Comparison of ENCODE assay signal across 9 mouse cellular contexts in genomic region chr15:89378831-89379401, GRCm38 (mm10). TPM values are rescaled to one million over a fixed set of nuclear protein-coding genes. Genes with fewer than 3 reads are reported as not detected.
DNase-seq lines count a peak whose midpoint lies in the region; ATAC-seq and TF ChIP-seq lines count a peak whose summit lies in the region.
"Had no signal": no experiment of that assay in that cellular context is flagged by ENCODE, and none has a peak within 500 bp of the region (broad histone marks: within the 10 kb centered on the region; RNA-seq: fewer than 3 reads in every experiment).

Gene Odf3b (minus strand): TSS chr15:89379282.

- no peaks in the 10 kb centered on the region for H3K36me3 ChIP-seq in hindbrain, embryonic 10.5 days
- H3K36me3 ChIP-seq in limb, embryonic 13.5 days = no peaks in the 10 kb centered on the region
- no peaks in the 10 kb centered on the region for H3K36me3 ChIP-seq in midbrain, embryonic 15.5 days (replicated peaks)

- H3K4me2 ChIP-seq in limb, embryonic 13.5 days (replicated peaks) = peak within 1 kb of the TSS; percentile 76
- H3K4me2 ChIP-seq in midbrain, embryonic 15.5 days = peak within 1 kb of the TSS; percentile 69

- no peak for TF ChIP-seq CTCF in left cerebral cortex, adult 2 months (IDR thresholded peaks at IDR 0.05)
- no peak for TF ChIP-seq CTCF in embryonic fibroblast, embryonic 13.5 days (IDR thresholded peaks at IDR 0.05; ENCODE audit: borderline replicate concordance, insufficient read depth, low read length)

- no peaks in the 10 kb centered on the region for H3K9me3 ChIP-seq in hindbrain, embryonic 10.5 days
- no peaks in the 10 kb centered on the region for H3K9me3 ChIP-seq in limb, embryonic 13.5 days
- no peaks in the 10 kb centered on the region for H3K9me3 ChIP-seq in midbrain, embryonic 15.5 days

- DNase-seq in left cerebral cortex, adult 2 months (ENCODE audit: extremely low spot score in 1 of 2, low spot score in 2 of 2) = no peak
- DNase-seq in left cerebral cortex, postnatal 10 days (ENCODE audit: extremely low spot score in 1 of 2, low spot score in 2 of 2) = no peak
- peak; percentile 57 for DNase-seq in hindbrain, embryonic 10.5 days (ENCODE audit: low spot score)
- DNase-seq in right cerebral cortex, postnatal 25 days = no peak
- DNase-seq in urinary bladder, postnatal 25 days (ENCODE audit: low spot score) = no peak

- ATAC-seq in limb, embryonic 13.5 days (ENCODE audit: low FRiP score, low read depth) = no peak
- ATAC-seq in midbrain, embryonic 15.5 days (replicated peaks) = peak; percentile 37; the same call in 1 of the 2 replicates

- H3K4me3 ChIP-seq in left cerebral cortex, adult 2 months = peak within 1 kb of the TSS; percentile 39
- peak within 1 kb of the TSS; percentile 19 for H3K4me3 ChIP-seq in embryonic fibroblast, embryonic 13.5 days (ENCODE audit: insufficient read depth, low read length)
- H3K4me3 ChIP-seq in hindbrain, embryonic 10.5 days = peak within 1 kb of the TSS; percentile 55
- H3K4me3 ChIP-seq in limb, embryonic 13.5 days = peak within 1 kb of the TSS; percentile 46
- H3K4me3 ChIP-seq in midbrain, embryonic 15.5 days = peak within 1 kb of the TSS; percentile 34

- H3K27me3 ChIP-seq in hindbrain, embryonic 10.5 days (ENCODE audit: insufficient read depth, poor library complexity, severe bottlenecking) = peaks cover 76% of the 10 kb centered on the region
- peaks cover 79% of the 10 kb centered on the region for H3K27me3 ChIP-seq in limb, embryonic 13.5 days
- H3K27me3 ChIP-seq in midbrain, embryonic 15.5 days (replicated peaks) = peaks cover 42% of the 10 kb centered on the region

- TF ChIP-seq POLR2A in embryonic fibroblast, embryonic 13.5 days (IDR thresholded peaks at IDR 0.05; ENCODE audit: low read depth, low read length) = no peak

- intact Hi-C loops in left cerebral cortex, adult 2 months (cut with DNase I) = no loop called here
- intact Hi-C loops in left cerebral cortex, postnatal 10 days (cut with DNase I) = no loop called here

- no peaks in the 10 kb centered on the region; the same call in 1 of the 2 replicates for H3K4me1 ChIP-seq in embryonic fibroblast, embryonic 13.5 days (ENCODE audit: control insufficient read depth, insufficient read depth, low read length)
- peaks cover 36% of the 10 kb centered on the region for H3K4me1 ChIP-seq in hindbrain, embryonic 10.5 days (replicated peaks)
- H3K4me1 ChIP-seq in limb, embryonic 13.5 days = peaks cover 30% of the 10 kb centered on the region
- peaks cover 24% of the 10 kb centered on the region for H3K4me1 ChIP-seq in midbrain, embryonic 15.5 days

- peak within 1 kb of the TSS; percentile 40 for H3K27ac ChIP-seq in left cerebral cortex, adult 2 months
- no peak within 1 kb of the TSS for H3K27ac ChIP-seq in embryonic fibroblast, embryonic 13.5 days (ENCODE audit: insufficient read depth, low read length)
- peak within 1 kb of the TSS; percentile 73 for H3K27ac ChIP-seq in hindbrain, embryonic 10.5 days
- no peak within 1 kb of the TSS for H3K27ac ChIP-seq in limb, embryonic 13.5 days
- H3K27ac ChIP-seq in midbrain, embryonic 15.5 days = no peak within 1 kb of the TSS

- 1% methylated on average over 33 of the region's 33 CpGs for WGBS in hindbrain, embryonic 10.5 days
- WGBS in limb, embryonic 13.5 days = 1% methylated on average over 33 of the region's 33 CpGs
- WGBS in midbrain, embryonic 15.5 days = 1% methylated on average over 33 of the region's 33 CpGs

- peak within 1 kb of the TSS; percentile 62 for H3K9ac ChIP-seq in limb, embryonic 13.5 days
- H3K9ac ChIP-seq in midbrain, embryonic 15.5 days = peak within 1 kb of the TSS; percentile 36

RNA-seq across cellular contexts. Expression of gene Odf3b, which starts in this region (rescaled TPM):
- total RNA-seq in left cerebral cortex, adult 2 months (2021) = 1 to 10 TPM; 1.1 to 1.8 TPM
- total RNA-seq in left cerebral cortex, postnatal 10 days (2021) = 1 to 10 TPM in 1 of 2 experiments, under 1 TPM in 1; 0.77 to 1.1 TPM
- not detected in 2 replicates for polyA plus RNA-seq in embryonic fibroblast, embryonic 13.5 days (2011; ENCODE audit: insufficient read length, low read depth, missing spikeins)
- 0.96 and 3.3 TPM in 2 replicates for polyA plus RNA-seq in hindbrain, embryonic 10.5 days (2016; fragmentation: Nextera tagmentation; extraction: Ambion mirVana)
- polyA plus RNA-seq in limb, embryonic 13.5 days (2015; fragmentation: Nextera tagmentation; extraction: Ambion mirVana) = 0.23 and 0.29 TPM in 2 replicates
- polyA plus RNA-seq in midbrain, embryonic 15.5 days (2015; fragmentation: Nextera tagmentation; extraction: Ambion mirVana) = 3.4 and 4.3 TPM in 2 replicates
- total RNA-seq: G1E had no signal
- polyA plus RNA-seq: G1E had no signal

Comparison
In these comparisons a context has a peak if more than half of its experiments do, and no peak if none do; other contexts are left out.
1. H3K27ac ChIP-seq: peak in left cerebral cortex, adult 2 months (single experiment) and hindbrain, embryonic 10.5 days (single experiment); none in embryonic fibroblast, embryonic 13.5 days (single experiment), limb, embryonic 13.5 days (single experiment) and midbrain, embryonic 15.5 days (single experiment).
2. Peak in every context shown above with its lines, with median percentiles within 50 percentile points of each other: H3K4me3 ChIP-seq.